Mouse (Mus musculus) adrenal gland, adult (tissue): ENCODE results near the gene Tbx2.

Experiments
- DNase-seq, 2 experiments: peaks; one replicate each; pipeline ENCODE4 v3.0.0; 2022 to 2023; ENCODE audit warnings: low spot score in 1 of 2; ENCODE audit not compliant: inconsistent age in 2 of 2

Gene Tbx2

DNA sequence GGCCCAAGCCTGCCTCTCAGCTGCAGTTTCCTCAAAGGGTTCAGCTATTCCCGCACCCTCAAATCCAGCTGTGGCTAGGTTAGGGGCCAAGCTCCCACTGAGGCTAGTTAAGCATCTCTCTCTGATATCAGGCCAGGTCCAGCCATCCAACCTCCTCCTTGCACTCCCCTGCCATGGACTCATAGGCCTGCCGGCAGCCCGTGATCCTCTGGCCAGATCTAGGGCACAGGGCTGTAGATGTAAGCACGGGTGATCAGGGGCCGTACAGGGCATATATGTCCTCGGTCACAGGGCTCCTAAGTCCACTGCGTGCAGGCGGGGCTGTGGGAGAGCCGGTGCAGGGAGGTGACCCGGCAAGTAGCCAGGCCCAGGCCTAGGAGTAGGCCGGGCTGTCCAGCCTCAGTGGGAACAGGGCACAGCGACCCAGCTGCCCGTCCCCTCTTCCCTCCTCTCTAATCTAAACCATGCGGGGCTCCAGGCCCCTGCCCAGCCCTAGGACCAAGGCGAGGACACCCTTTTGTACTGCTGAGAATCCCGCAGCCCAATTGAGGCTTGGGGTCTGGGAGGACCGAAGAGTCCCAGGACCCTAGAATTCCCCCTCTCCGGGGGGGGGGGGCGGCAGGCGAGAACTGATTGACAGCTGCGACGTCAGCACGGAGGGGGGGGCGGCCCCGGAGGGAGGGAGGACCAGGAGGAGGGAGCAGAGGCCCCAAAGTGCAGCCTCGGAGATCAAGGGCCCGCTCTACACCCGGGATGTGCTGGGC, 53.5 kb downstream of the Tbx2 start, which contains the start of gene Tbx4:
Gene Tbx4, plus strand, starts transcription at position 758 of the 764 bp plus-strand sequence.
- DNase-seq, result no peak

DNA sequence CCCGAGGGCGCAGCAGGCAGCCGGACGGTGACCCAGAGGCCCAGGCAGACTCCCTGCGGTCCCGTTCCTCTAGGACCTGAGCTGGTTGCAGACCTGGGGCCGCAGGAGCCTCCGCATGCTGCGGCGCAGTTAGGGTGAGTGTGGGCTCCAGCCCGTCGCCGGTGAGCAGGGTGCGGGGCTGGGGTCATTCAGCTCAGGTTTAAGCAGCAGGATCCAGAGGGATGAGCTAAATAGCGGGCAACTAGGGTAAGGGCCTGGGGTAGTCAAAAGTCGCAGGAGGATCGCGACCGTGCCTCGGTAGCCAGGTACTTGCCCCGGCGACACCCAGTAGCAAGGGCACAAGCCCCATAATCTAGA, 54.1 kb downstream of the Tbx2 start:
- DNase-seq, result no peak

DNA sequence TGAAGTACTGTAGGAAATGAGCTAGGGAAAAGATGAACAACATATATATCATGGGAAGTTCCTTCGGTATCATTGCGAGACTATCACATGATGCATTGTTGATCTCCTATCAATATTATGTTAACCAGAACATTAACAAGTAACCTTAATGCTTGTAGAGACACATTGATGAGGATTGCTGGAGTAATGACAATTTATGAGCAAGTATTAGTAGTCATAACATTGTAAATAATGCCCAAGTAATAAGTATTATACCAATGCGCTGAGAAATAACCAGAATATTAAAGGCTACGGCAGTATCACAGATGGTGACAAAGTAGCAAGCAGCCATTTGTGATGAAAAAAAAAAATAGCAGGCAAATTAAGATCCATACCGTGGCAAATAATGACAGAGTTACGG, 54.9 kb downstream of the Tbx2 start:
- DNase-seq, result no peak

DNA sequence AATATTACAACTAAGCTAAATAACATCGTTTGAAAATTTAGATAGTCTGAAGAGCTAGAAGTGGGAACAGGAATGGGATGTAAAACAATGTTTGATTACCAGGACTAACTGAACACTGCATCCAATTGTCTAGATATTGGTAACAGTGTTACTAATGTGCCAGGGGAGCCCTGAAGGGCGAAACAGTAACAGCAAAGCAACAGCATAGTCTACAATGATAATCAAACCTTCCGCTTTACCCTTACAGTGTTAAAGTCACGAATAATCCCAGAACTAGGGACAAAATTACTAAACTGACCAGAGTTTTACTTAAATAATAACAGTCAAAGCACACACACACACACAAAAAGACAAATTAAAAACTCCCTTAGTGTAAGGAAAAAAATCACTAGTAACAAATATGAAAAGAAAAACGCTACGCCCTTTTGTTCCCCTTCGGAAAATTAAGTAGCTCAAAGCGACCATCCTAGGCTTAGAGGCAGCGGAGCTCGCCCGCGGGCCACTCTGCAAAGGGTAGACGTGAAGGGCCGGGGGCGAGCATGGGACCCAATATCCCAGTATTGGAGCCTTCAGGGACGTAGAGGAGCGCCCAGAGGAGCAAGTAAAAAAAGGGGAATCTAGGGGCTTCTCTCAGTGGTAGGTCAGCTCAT, 55.6 kb downstream of the Tbx2 start:
- DNase-seq, result no peak

DNA sequence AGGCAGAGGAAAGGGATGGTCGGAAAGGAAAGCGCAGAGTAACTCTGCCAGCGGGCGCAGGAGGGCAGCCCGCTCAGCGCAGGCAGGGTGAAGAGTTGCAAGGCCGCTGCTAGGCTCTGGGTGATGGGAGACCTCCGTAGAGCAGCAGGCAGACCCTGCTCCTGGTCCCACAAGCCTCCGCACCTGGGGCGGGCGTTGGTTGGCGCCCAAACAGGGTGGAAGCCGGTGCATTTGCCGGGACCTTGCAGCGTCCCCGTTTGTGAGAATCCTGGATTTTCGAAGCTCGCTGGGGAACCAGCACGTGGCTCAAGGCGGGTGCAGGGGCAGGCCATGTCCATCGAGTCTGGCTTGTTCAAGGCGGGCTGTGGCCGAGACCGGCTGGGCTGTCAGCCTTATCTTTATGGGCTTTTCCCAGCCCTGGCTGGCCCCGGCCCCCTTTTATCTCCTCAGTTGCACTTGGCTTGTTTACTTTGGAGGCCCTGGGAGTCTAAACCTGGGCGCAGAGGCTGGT, 56.2 kb downstream of the Tbx2 start:
- no peak for DNase-seq

DNA sequence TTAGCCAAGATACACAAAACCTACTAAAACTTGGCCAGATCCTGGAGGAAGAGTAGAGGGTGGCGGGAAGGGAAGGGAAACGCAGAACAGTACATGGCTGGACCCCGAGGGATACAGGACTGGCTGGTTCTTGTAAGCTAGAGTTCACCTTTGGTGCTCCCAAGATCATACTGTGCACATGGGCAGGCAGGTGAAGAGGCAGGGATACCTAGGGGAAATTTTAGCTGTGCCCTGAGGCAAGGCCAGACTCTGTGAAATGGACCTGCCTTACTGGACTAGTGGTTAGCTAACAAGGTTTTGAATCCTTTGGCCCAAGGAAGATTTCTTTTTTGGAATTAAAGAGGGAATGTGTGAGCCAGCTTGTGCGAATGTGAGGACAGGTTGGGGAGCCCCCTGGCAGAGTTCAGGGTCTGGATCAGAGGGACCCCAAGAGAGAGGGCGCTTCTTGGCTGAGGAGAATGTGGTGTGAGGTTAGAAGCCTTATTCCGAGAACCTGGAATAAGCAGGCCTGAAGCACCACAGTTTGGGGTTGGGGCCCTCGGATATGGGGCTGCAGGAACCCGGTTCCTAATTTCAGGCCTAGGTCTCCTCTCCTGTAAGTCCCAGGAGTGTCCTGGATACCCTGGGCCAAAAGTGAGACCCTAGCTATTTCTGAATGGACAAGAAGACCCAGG, 56.8 kb downstream of the Tbx2 start:
- DNase-seq, result no peak

DNA sequence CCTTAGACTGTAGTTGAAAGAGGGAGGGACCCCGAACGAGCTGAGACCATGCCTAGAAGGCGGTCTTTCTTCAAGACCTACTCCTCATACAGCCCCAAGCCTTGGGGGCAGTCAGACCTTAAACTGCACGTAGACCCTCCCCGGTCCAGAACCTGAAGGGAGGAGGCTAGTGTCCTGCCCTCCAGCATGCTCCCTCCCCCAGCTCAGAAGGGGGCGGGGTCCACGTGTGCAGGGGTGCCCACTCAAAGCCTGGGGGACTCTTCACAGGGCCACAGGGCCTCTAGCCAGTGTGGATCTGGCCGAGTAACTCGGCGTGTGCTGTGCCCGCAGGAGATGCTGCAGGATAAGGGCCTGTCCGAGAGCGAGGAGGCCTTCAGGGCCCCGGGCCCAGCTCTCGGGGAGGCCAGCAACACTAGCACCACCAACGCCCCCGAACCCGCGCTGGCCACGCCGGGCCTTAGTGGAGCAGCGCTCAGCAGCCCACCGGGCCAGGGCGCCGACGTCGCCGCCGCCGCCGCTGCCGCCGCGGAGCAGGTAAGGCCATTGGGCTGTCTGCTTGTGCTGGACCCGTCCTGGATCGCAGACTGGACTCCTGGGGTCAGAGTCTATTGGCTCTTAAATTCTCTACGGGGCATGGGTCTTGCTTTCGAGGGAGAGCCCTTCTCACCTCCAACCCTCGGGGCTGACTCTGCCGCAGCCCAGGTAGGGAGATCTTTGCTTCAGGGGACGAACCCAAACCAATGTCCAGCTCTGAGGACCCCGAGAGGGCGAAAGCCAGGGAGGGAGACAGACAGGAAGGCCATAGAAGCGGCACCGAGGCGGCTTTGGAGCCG, 57.6 kb downstream of the Tbx2 start:
- DNase-seq, result no peak

DNA sequence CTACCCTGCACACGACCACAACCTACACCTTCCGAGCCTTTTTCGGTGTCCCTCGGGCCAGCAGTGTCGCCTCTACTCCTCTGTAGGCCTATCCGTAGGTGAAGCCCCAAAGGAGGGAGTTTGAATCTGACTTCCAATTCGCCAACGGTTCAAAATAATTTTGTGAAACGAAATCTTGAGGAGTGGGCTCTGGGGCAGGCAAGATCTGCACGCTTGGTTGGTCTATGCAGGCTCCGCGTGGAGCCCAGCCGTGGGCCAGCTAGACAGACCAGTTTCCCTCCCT, 58.2 kb downstream of the Tbx2 start:
- no peak for DNase-seq

DNA sequence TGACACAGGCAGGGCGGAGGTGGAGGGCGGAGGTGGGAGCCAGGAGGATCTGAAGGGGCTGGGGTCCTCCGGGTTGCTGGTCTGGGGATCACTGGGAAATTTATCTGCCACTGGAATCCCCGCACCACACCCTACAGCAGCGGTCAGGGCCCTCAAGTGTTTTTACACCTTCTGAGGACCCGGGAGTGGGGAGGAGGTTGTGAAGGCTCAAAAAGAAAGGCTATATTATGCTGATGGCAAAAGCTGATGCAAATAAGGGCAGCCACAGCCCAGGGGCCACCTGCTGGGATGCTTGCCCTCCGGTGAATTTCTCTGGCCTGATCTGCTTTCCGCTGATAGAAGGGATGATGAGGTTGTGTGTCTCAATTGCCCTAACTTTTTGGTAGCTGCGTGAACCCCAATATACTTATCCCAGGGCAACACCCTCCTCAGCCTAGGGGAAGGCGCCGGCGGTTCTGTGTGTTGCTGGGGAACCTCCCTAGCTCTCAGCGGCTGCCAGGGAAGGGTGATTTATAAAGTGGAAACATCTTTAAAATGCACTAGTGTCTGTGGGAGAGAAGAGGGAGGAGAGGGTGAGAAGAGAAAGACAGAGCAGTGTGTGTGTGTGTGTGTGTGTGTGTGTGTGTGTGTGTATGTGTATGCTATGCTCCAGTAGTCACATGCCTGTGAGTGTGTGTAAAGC, 58.8 kb downstream of the Tbx2 start:
- DNase-seq, result no peak
